Mouse (Mus musculus): ENCODE measurements at regions not wholly inside any gene's neighbourhood (a gene's known extent, or its start where the extent isn't known, plus 50 kb on each side); places are given as distances from the start of the nearest gene placed in this dataset.

GRCm38 (mm10) chr2:116808113-116808512, 70.4 kb upstream of the Tmco5 start:
- DNase-seq (ENCODE audit: low spot score in 2 of 2): no peak

DNA sequence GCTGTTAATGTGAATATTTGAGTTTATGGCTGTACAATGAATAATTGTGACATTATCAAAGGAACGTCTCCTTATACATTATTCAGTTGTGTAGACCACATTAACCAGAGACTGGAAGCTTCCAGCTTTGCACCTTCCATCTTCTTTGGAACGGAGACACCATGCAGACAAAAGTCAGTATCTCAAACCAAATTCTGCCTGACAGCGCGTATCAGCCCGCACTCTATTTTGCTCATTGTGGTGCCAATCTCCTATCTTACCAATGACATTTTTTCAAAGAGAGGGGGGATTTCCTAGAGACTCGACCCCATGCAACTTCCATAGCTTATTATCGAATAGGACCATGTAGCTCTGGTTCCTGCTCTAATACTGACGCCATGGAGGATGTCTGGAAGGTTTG, 69.9 kb upstream of the Tmco5 start:
- DNase-seq (ENCODE audit: low spot score in 2 of 2): no peak

GRCm38 (mm10) chr2:116810116-116810515, 68.4 kb upstream of the Tmco5 start:
- DNase-seq (ENCODE audit: low spot score in 2 of 2): no peak

DNA sequence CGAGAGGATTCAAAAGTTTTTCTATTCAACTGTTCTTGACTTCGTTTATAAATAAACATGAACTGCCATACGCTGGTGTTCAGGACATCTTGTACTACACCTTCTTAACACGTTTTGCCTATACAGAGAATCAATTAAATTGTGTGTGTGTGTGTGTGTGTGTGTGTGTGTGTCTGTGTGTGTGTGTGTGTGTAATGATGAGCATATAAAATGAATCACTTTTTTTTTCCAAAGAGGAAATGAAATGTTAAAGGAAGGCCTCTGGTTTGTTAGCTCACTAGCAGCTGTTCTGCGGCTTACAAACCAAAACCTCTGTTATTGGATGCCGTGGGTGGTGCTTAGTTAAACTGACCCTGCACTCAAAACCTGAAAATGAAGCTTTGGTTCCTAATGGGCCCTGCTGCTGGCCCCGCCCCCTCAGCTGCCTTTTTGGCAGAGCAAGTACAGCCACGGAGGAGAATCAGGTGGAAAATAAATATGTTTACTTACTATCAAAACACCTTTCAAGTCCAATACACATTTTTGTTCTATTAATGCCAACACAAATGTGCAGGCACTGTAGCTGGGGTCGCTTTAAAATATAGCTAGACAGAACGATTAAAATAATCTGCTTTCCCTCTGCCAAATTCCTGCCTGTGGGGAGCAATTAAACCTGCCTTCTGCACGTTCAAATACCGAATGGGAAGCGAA, 65.5 kb upstream of the Tmco5 start:
- no peak for DNase-seq (ENCODE audit: low spot score in 2 of 2)

DNA sequence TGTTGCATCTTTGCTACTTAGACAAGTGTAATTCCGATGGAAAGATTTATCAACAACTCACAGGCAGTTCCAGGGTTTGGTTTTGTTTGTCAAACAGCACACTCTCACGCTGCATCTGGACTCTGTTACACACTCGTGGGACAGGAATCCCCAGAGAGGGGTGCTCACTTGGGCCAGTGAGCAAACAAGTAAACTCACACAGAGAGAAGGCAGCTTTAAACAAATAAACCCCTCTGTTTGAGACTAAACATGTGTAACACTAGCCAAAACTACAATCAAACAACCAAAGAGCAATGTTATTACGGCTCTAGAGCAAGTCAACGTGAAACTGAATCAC, 65.0 kb upstream of the Tmco5 start:
- DNase-seq (ENCODE audit: low spot score in 2 of 2): no peak

DNA sequence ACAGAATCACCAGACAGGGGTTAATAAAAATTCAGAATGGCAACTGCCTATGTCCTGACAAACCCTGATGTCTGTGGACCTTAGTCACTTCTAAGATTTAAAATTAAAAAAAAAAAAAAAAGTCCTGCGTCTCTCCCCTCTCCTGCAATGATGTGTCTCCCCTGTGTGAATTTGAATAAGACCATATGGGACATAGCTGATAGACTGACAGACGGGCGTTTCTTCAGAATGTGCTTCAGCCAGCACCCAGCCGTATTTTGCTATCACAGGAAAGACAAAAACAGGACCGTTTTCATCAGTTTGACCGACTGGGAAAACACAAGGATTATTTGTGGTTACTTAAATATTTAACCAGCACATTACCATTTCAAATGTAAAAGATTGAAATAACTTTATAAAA, 61.4 kb upstream of the Tmco5 start:
- DNase-seq (ENCODE audit: low spot score in 2 of 2): no peak

DNA sequence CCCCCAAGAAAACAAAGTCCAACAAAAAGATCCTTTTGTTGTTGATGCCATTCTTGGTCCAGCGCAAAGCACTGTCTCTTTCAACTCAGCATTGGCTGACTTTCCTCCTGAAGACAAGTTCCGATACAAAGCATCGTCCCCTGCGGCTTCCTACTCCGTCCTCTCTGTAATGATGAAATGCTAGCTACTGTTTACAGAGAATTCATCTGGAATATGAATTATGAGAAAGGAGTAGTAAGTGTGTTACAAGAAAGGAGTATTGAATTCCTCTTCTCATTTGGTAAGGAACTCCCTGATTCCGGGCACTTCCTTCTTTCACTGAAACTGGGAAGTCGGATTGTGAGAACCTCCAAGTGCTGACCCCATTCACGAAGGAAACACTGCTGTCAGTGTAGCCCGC, 60.9 kb upstream of the Tmco5 start:
- DNase-seq (ENCODE audit: low spot score in 2 of 2): no peak

- DNase-seq (ENCODE audit: low spot score in 2 of 2): no peak
Observed at GRCm38 (mm10) chr2:116818550-116818949, 59.9 kb upstream of the Tmco5 start.

DNA sequence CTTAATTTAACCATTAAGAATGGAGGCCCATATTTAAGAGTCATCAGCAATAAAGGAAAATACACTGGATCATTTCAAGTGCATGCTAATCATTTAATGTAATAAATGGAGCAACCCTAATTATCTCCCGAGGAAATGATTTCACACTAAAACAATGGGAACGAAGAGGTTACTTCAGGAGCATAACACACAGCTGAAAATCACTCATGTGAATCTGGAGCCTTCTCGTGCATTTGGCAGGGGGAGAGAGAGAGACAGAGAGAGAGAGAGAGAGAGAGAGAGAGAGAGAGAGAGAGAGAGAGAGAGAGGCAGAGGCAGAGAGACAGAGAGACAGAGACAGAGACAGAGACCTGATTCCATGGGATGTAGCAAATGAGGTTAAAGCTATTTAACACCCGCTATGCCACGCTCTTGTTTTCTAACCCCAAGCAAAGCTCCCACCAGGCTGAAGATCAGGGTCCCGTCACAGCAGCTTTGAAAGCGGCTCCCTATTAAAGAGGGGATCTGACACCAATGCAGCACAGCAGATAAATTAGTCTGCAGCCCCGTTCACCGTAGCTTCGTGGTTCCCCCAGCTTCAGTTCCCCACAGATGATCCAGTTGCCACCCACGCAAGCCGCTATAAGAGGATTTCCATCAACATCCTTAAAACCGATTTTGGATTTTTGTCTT, 59.3 kb upstream of the Tmco5 start:
- no peak for DNase-seq (ENCODE audit: low spot score in 2 of 2)

GRCm38 (mm10) chr2:116820831-116821745, 57.4 kb upstream of the Tmco5 start:
- no peak for DNase-seq (ENCODE audit: low spot score in 2 of 2)
